Mouse (Mus musculus) small intestine, adult 2 months (tissue): ENCODE measurements around the gene Aqp9.

Source experiments
- CTCF ChIP-seq: fragments of 200-500 bp; IDR thresholded peaks from 2 replicates; pipeline ENCODE4 v1.5.1; 2012; ENCODE audit warnings: low read depth, mild to moderate bottlenecking, control low read depth, inconsistent platforms, low read length, moderate library complexity, mixed read lengths; ENCODE audit not compliant: insufficient replicate concordance, insufficient read length; ENCODE audit errors: extremely low read depth
- POLR2A ChIP-seq: fragments of 200-500 bp; IDR thresholded peaks from 2 replicates; pipeline ENCODE4 v1.6.1; 2012; ENCODE audit warnings: low read depth, mild to moderate bottlenecking, control low read depth, inconsistent platforms, low read length, moderate library complexity

- TF ChIP-seq CTCF (peak; percentile 79; the same call in 1 of the 2 replicates), POLR2A (no peak)
Observed at GRCm38 (mm10) chr9:71188647-71189415, 20.3 kb upstream of the Aqp9 start.
